Mouse (Mus musculus) heart, embryonic 13.5 days (tissue): ENCODE data around the gene Utf1. TPM values are rescaled to one million over a fixed set of nuclear protein-coding genes. Genes with fewer than 3 reads are reported as not detected.

Experiments used
- ATAC-seq: fragments of 200-750 bp; cut with Nextera tagmentation; 2 replicates; pipeline ENCODE4 v1.8.0; 2017; ENCODE audit warnings: moderate TSS enrichment; ENCODE audit not compliant: insufficient number of reproducible peaks, low FRiP score, low TSS enrichment; ENCODE audit errors: extremely low read depth
- H3K27ac ChIP-seq: fragments of 300-500 bp; sonication (generic); replicated peaks from 2 replicates; pipeline ENCODE4 v1.5.1; 2015; ENCODE audit warnings: moderate library complexity, mild to moderate bottlenecking, inconsistent platforms
- H3K27me3 ChIP-seq: fragments of 300-500 bp; sonication (generic); replicated peaks from 2 replicates; pipeline ENCODE4 v1.6.1; 2015; ENCODE audit warnings: mild to moderate bottlenecking, inconsistent platforms
- H3K36me3 ChIP-seq: fragments of 300-500 bp; sonication (generic); 2 replicates; pipeline ENCODE4 v1.6.1; 2015; ENCODE audit warnings: mild to moderate bottlenecking, inconsistent platforms
- H3K4me1 ChIP-seq: fragments of 300-500 bp; sonication (generic); 2 replicates; pipeline ENCODE4 v1.6.1; 2015; ENCODE audit warnings: inconsistent platforms
- H3K4me2 ChIP-seq: fragments of 300-500 bp; sonication (generic); 2 replicates; pipeline ENCODE4 v1.6.1; 2015; ENCODE audit warnings: inconsistent platforms, mild to moderate bottlenecking, moderate library complexity
- H3K4me3 ChIP-seq: fragments of 300-500 bp; sonication (generic); 2 replicates; pipeline ENCODE4 v1.5.1; 2015; ENCODE audit warnings: moderate library complexity, mild to moderate bottlenecking, inconsistent platforms
- H3K9ac ChIP-seq: fragments of 300-500 bp; sonication (generic); 2 replicates; pipeline ENCODE4 v1.6.1; 2015; ENCODE audit warnings: inconsistent platforms, mild to moderate bottlenecking, moderate library complexity
- H3K9me3 ChIP-seq: fragments of 300-500 bp; sonication (generic); 2 replicates; pipeline ENCODE4 v1.6.1; 2016; ENCODE audit warnings: inconsistent platforms
- WGBS: fragments of 180-500 bp; shearing (Covaris S2); methylation state at CpG from one replicate; pipeline ENCODE4 v1.1.7; 2015; ENCODE audit warnings: mixed read lengths; 5-methylcytosine and 5-hydroxymethylcytosine counted together
- polyA plus RNA-seq: library from polyadenylated mRNA; unstranded; fragments of >200 nt; fragmentation: Nextera tagmentation; extraction: Ambion mirVana; gene quantifications from 2 replicates; pipeline ENCODE4 v1.2.1, GENCODE M21; 2015

The Utf1 gene
- polyA plus RNA-seq = not detected in 2 replicates

DNA sequence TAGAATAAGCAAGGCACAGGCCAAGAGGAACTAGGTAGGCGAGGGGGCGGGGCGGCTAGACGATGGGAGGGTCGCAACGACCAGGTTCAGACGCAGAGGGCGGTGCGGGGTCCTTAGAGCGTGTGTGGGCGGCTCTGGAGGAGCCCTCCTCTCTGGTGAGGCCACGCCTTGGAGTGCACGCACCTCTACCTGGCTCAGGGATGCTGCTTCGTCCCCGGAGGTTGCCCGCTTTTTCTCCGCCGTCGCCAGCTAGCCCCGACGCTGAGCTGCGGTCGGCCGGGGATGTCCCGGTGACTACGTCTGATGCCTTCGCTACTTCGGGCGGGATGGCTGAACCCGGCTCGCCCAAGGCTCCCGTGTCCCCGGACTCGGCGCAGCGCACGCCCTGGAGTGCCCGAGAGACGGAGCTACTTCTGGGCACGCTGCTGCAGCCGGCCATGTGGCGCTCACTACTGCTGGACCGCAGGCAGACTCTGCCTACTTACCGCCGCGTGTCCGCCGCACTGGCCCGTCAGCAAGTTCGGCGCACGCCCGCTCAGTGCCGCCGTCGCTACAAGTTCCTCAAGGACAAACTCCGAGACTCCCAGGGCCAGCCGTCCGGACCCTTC lies at the start of gene Utf1:
TSS of gene Utf1 (plus strand) at position 116 of the 608 bp plus-strand sequence.
- Histone ChIP-seq H3K4me3 (peak within 1 kb of the TSS; percentile 48), H3K9me3 (no peaks in the 10 kb centered on the region), H3K27me3 (peaks cover 98% of the 10 kb centered on the region), H3K27ac (no peak within 1 kb of the TSS), H3K36me3 (no peaks in the 10 kb centered on the region), H3K9ac (peak within 1 kb of the TSS; percentile 67), H3K4me2 (peak within 1 kb of the TSS; percentile 71), H3K4me1 (peaks cover 13% of the 10 kb centered on the region)
- under 1% methylated on average over 59 of the region's 59 CpGs for WGBS
- ATAC-seq = no peak

DNA sequence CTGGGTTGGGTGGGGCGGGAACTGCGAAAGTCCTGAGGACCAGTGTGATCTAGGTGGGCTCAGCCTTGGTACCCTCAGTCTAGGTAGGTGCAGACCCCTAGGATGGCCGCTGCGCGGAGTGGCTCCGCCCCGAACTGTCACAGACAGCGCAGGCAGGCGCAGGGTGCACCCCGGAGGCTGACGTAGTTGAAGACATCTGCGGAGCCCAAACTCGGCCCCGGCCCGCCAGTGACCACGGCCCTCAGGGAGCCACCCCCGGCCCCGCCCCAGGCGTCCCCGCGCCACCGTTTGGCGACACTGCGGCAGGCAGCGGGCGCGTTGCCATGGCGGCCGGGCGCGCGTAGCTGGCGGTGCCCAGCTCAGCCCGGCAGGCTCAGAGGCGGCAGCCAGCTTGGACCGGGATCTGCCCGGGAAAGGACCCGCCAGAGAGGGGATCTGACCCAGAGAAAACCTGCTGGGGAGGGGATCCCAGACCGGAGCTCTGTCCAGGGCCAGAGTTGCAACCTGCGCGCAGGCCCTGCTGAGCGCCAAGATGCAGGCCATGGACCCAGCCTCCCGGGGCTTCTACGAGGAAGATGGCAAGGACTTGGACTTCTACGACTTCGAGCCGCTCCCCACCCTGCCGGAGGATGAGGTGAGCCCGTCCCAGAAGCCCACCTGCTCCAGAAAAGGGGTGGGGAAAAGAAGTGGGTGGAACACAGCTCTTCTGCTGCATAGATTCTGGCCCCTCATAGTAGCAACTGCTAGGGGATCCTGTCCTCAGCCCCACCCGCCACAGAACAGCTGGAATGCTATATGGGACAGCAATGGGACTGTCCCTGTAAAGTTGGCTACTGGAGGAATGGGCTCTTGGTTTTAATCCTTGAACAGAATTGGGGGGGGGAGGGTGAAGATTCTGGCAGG lies 48.7 kb upstream of the Utf1 start, which contains the start of gene Kndc1:
TSS of gene Kndc1 (plus strand) at position 42 of the 903 bp plus-strand sequence.
- H3K27ac ChIP-seq = no peak within 1 kb of the TSS
- peaks cover 87% of the 10 kb centered on the region for H3K27me3 ChIP-seq
- no peaks in the 10 kb centered on the region for H3K9me3 ChIP-seq
- peak within 1 kb of the TSS; percentile 54 for H3K4me3 ChIP-seq
- no peaks in the 10 kb centered on the region for H3K36me3 ChIP-seq
- peak within 1 kb of the TSS; percentile 62 for H3K9ac ChIP-seq
- no peak for ATAC-seq
- H3K4me1 ChIP-seq = peaks cover 12% of the 10 kb centered on the region
- WGBS = 1% methylated on average over 50 of the region's 50 CpGs
- peak within 1 kb of the TSS; percentile 83 for H3K4me2 ChIP-seq

- H3K4me2 ChIP-seq = no peak overlapping the region
- H3K36me3 ChIP-seq = no peaks in the 10 kb centered on the region
- no peak for ATAC-seq
- H3K9me3 ChIP-seq = no peaks in the 10 kb centered on the region
- no peak overlapping the region for H3K9ac ChIP-seq
- WGBS = 78% methylated on average over 7 of the region's 7 CpGs
- H3K27ac ChIP-seq = no peak overlapping the region
- H3K4me1 ChIP-seq = peaks cover 12% of the 10 kb centered on the region
- peaks cover 85% of the 10 kb centered on the region for H3K27me3 ChIP-seq
- H3K4me3 ChIP-seq = no peak overlapping the region
Observed at GRCm38 (mm10) chr7:139896271-139896670, 47.3 kb upstream of the Utf1 start.

GRCm38 (mm10) chr7:139896796-139897195 lies 46.8 kb upstream of the Utf1 start:
- Histone ChIP-seq H3K4me3 (no peak overlapping the region), H3K9ac (no peak overlapping the region), H3K9me3 (no peaks in the 10 kb centered on the region), H3K4me2 (no peak overlapping the region), H3K27ac (no peak overlapping the region), H3K4me1 (peaks cover 12% of the 10 kb centered on the region), H3K27me3 (peaks cover 89% of the 10 kb centered on the region), H3K36me3 (no peaks in the 10 kb centered on the region)
- ATAC-seq = no peak
- 72% methylated on average over 7 of the region's 7 CpGs for WGBS

- H3K36me3 ChIP-seq = no peaks in the 10 kb centered on the region
- H3K4me2 ChIP-seq = no peak overlapping the region
- WGBS = 66% methylated on average over 2 of the region's 2 CpGs
- H3K27ac ChIP-seq = no peak overlapping the region
- peaks cover 8% of the 10 kb centered on the region for H3K4me1 ChIP-seq
- peaks cover 86% of the 10 kb centered on the region for H3K27me3 ChIP-seq
- no peak overlapping the region for H3K4me3 ChIP-seq
- no peaks in the 10 kb centered on the region for H3K9me3 ChIP-seq
- no peak for ATAC-seq
- no peak overlapping the region for H3K9ac ChIP-seq
Observed at GRCm38 (mm10) chr7:139898606-139899005, 45.0 kb upstream of the Utf1 start.

GRCm38 (mm10) chr7:139899505-139899904 lies 44.1 kb upstream of the Utf1 start:
- Histone ChIP-seq H3K4me3 (no peak overlapping the region), H3K36me3 (no peaks in the 10 kb centered on the region), H3K9ac (no peak overlapping the region), H3K9me3 (no peaks in the 10 kb centered on the region), H3K4me2 (no peak overlapping the region), H3K27me3 (peaks cover 86% of the 10 kb centered on the region), H3K4me1 (peaks cover 6% of the 10 kb centered on the region), H3K27ac (no peak overlapping the region)
- ATAC-seq = no peak
- WGBS = 61% methylated on average over 7 of the region's 7 CpGs

GRCm38 (mm10) chr7:139900456-139900855 lies 43.1 kb upstream of the Utf1 start:
- Histone ChIP-seq H3K9me3 (no peaks in the 10 kb centered on the region), H3K4me2 (no peak overlapping the region), H3K27me3 (peaks cover 86% of the 10 kb centered on the region), H3K4me3 (no peak overlapping the region), H3K36me3 (no peaks in the 10 kb centered on the region), H3K9ac (no peak overlapping the region), H3K27ac (no peak overlapping the region), H3K4me1 (no peaks in the 10 kb centered on the region)
- 84% methylated on average over 7 of the region's 7 CpGs for WGBS
- no peak for ATAC-seq

- no peak overlapping the region for H3K4me3 ChIP-seq
- H3K9me3 ChIP-seq = no peaks in the 10 kb centered on the region
- peaks cover 86% of the 10 kb centered on the region for H3K27me3 ChIP-seq
- no peak overlapping the region for H3K27ac ChIP-seq
- H3K36me3 ChIP-seq = no peaks in the 10 kb centered on the region
- no peak for ATAC-seq
- no peaks in the 10 kb centered on the region for H3K4me1 ChIP-seq
- H3K9ac ChIP-seq = no peak overlapping the region
- 72% methylated on average over 6 of the region's 6 CpGs for WGBS
- H3K4me2 ChIP-seq = no peak overlapping the region
Observed at GRCm38 (mm10) chr7:139900896-139901295, 42.7 kb upstream of the Utf1 start.

DNA sequence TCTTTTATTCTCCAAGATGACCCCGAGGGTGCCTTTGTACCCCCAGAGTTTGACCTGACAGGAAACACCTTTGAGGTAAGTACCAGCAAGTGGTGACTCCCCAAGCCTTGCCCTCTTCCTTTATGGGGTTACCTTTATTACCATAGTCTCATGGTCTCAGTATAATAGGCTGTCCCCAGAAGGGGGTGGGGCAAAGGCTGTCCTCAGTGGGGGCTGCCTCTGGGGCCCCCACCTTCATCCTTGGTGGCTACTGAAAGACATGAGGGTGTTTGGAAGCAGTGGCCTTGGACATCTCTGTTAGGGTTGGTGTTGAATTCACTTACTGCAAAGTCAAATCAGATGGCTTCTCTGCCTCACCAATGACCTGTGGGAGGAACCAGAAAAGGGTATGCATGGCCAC lies 41.6 kb upstream of the Utf1 start:
- no peak for ATAC-seq
- WGBS = 43% methylated on average over 1 of the region's 1 CpGs
- H3K4me3 ChIP-seq = no peak overlapping the region
- no peak overlapping the region for H3K27ac ChIP-seq
- H3K36me3 ChIP-seq = no peaks in the 10 kb centered on the region
- H3K27me3 ChIP-seq = peaks cover 85% of the 10 kb centered on the region
- no peak overlapping the region for H3K4me2 ChIP-seq
- H3K9ac ChIP-seq = no peak overlapping the region
- no peaks in the 10 kb centered on the region for H3K9me3 ChIP-seq
- H3K4me1 ChIP-seq = no peaks in the 10 kb centered on the region

- no peaks in the 10 kb centered on the region; the same call in 1 of the 2 replicates for H3K4me1 ChIP-seq
- H3K4me2 ChIP-seq = peak overlapping the region; percentile 26
- ATAC-seq = no peak
- H3K9ac ChIP-seq = no peak overlapping the region
- H3K27me3 ChIP-seq = peaks cover 59% of the 10 kb centered on the region
- H3K36me3 ChIP-seq = no peaks in the 10 kb centered on the region
- no peaks in the 10 kb centered on the region for H3K9me3 ChIP-seq
- 23% methylated on average over 6 of the region's 6 CpGs for WGBS
- H3K27ac ChIP-seq = no peak overlapping the region
- H3K4me3 ChIP-seq = no peak overlapping the region
Observed at GRCm38 (mm10) chr7:139905261-139905660, 38.3 kb upstream of the Utf1 start.

DNA sequence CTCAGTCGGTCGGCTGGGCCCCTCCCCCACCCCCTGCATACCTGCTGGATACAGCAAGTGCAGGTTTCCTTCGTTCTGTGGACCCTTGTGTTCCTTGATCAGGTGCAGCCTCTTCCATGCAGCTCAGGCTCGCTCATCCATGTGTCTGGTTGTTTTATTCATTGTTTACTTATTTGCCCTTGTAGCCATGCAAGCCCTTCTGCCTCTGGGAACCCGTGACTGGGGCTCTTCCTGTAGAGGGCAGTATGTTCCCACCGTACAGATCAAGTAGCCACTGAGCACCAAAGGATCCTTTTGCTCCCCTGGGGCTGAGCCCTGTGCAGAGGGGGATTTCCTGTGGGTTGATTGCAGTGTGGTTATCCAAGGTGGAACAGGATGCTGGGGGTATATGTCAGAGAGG lies 37.9 kb upstream of the Utf1 start:
- peak overlapping the region; percentile 26 for H3K4me2 ChIP-seq
- H3K27ac ChIP-seq = no peak overlapping the region
- H3K4me3 ChIP-seq = no peak overlapping the region
- H3K9me3 ChIP-seq = no peaks in the 10 kb centered on the region
- H3K9ac ChIP-seq = no peak overlapping the region
- H3K27me3 ChIP-seq = peaks cover 59% of the 10 kb centered on the region
- H3K36me3 ChIP-seq = no peaks in the 10 kb centered on the region
- WGBS = 7% methylated on average over 6 of the region's 6 CpGs
- H3K4me1 ChIP-seq = no peaks in the 10 kb centered on the region; the same call in 1 of the 2 replicates
- ATAC-seq = no peak
